Mouse (Mus musculus) lung, embryonic 16.5 days (tissue): ENCODE results near the gene Map3k20. TPM values are rescaled to one million over a fixed set of nuclear protein-coding genes. Genes with fewer than 3 reads are reported as not detected.

Experiments used
- ATAC-seq: fragments of 200-750 bp; cut with Nextera tagmentation; 2 replicates; pipeline ENCODE4 v1.8.0; 2017; ENCODE audit warnings: low read depth, mild to moderate bottlenecking, moderate library complexity
- H3K27ac ChIP-seq: fragments of 300-500 bp; sonication (generic); 2 replicates; pipeline ENCODE4 v1.5.1; 2014; ENCODE audit warnings: mild to moderate bottlenecking, control low read depth, low read length
- H3K27me3 ChIP-seq: fragments of 300-500 bp; sonication (generic); 2 replicates; pipeline ENCODE4 v1.6.1; 2014; ENCODE audit warnings: low read depth, low read length, mixed read lengths; ENCODE audit not compliant: control insufficient read depth, insufficient read depth
- H3K36me3 ChIP-seq: fragments of 300-500 bp; sonication (generic); 2 replicates; pipeline ENCODE4 v1.6.1; 2014; ENCODE audit warnings: low read length; ENCODE audit not compliant: control insufficient read depth, insufficient read depth
- H3K4me1 ChIP-seq: fragments of 300-500 bp; sonication (generic); replicated peaks from 2 replicates; pipeline ENCODE4 v1.6.1; 2014; ENCODE audit warnings: low read length, mixed read lengths; ENCODE audit not compliant: control insufficient read depth, insufficient read depth
- H3K4me2 ChIP-seq: fragments of 300-500 bp; sonication (generic); 2 replicates; pipeline ENCODE4 v1.6.1; 2014; ENCODE audit warnings: low read depth, low read length, control low read depth
- H3K4me3 ChIP-seq: fragments of 300-500 bp; sonication (generic); 2 replicates; pipeline ENCODE4 v1.5.1; 2014; ENCODE audit warnings: mild to moderate bottlenecking, low read length, control low read depth
- H3K9ac ChIP-seq: fragments of 300-500 bp; sonication (generic); 2 replicates; pipeline ENCODE4 v1.6.1; 2014; ENCODE audit warnings: low read length, control low read depth
- H3K9me3 ChIP-seq: fragments of 300-500 bp; sonication (generic); 2 replicates; pipeline ENCODE4 v1.6.1; 2016; ENCODE audit warnings: low read length; ENCODE audit not compliant: control insufficient read depth
- WGBS: fragments of 180-500 bp; shearing (Covaris S2); extraction: QIAGEN DNeasy Blood & Tissue Kit; methylation state at CpG from one replicate; pipeline ENCODE4 v1.1.7; 2014; 5-methylcytosine and 5-hydroxymethylcytosine counted together
- polyA plus RNA-seq: library from polyadenylated mRNA; unstranded; fragments of >200 nt; fragmentation: Nextera tagmentation; extraction: Ambion mirVana; gene quantifications from 2 replicates; pipeline ENCODE4 v1.2.1, GENCODE M21; 2015

Map3k20 gene
- polyA plus RNA-seq, 1 experiment from 2014 or later, result 31.6 TPM

DNA sequence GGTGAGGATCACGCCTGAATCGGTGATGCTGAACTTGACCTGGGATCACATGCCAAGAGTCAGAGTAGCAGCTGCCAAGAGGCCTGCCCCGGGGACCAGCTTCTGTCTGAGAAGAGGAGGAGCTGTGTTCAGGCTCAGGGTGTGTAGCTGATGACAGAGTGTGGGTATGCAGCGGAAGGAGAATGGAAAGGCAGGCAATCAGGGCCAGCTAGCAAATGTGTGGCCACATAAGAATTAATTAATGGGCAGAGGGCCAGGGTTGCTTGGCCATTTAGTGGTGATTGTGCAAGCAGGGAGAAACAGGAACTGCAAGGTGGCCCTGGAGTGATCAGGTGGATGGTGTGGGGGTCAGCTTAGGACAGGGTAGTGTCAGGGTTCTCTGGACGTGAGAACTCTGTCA is 23.5 kb downstream of the Map3k20 start:
- no peak overlapping the region for H3K9ac ChIP-seq
- no peak overlapping the region for H3K27ac ChIP-seq
- H3K27me3 ChIP-seq, result no peaks in the 10 kb centered on the region
- H3K4me1 ChIP-seq, result peaks cover 28% of the 10 kb centered on the region
- no peaks in the 10 kb centered on the region for H3K9me3 ChIP-seq
- H3K4me3 ChIP-seq, result no peak overlapping the region
- ATAC-seq, result no peak
- 54% methylated on average over 5 of the region's 5 CpGs for WGBS
- H3K4me2 ChIP-seq, result no peak overlapping the region
- peaks cover 7% of the 10 kb centered on the region for H3K36me3 ChIP-seq

DNA sequence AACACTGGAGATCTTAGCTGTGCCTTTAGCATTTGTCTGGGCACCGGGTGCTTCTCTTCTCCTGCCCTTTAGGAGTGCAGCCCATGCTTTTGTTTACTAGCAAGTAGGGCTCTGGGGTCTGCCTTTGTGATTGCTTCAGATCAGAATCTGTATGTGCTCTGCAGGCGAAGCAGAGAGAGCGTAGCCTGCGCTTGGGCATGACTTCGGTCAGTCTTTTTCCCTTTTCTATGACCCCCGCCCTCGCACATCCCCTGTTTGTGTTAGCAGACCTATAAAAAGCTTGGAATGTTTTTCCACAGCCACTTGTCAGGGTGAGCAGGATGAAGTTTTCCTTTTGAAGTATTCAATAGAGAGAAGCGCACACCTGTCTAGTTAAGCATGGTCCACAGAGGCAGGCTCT is 26.0 kb downstream of the Map3k20 start:
- WGBS, result 55% methylated on average over 8 of the region's 8 CpGs
- Histone ChIP-seq H3K4me1 (peaks cover 28% of the 10 kb centered on the region), H3K4me3 (no peak overlapping the region), H3K27me3 (no peaks in the 10 kb centered on the region), H3K9me3 (no peaks in the 10 kb centered on the region), H3K36me3 (peaks cover 3% of the 10 kb centered on the region; the same call in 1 of the 2 replicates), H3K9ac (peak overlapping the region; percentile 24; the same call in 1 of the 2 replicates), H3K27ac (peak overlapping the region; percentile 52; the same call in 1 of the 2 replicates), H3K4me2 (0 out of 2 replicates have a peak overlapping the region, but pooled peaks have one; percentile 14)
- ATAC-seq, result no peak

DNA sequence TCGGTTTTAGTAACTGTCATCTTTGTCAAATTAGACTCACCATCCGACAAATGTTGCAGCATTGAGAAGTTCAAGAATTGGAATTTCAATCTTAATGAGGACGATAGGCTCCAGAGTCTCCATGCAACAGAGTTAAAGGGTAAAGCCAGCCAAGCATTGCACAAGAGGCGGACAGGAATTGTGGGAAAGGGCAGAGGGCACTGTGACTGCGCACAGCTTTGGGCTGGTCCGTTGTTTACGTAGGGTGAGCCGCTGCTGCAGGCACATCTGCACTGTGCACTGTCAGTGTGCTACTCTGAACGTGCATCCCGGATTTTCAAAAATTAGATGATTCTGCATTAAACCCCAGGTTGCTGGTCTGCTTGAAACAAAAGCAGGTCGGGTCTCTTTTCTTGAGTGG is 27.9 kb downstream of the Map3k20 start:
- H3K27me3 ChIP-seq, result no peaks in the 10 kb centered on the region
- H3K36me3 ChIP-seq, result peaks cover 3% of the 10 kb centered on the region; the same call in 1 of the 2 replicates
- no peak overlapping the region for H3K27ac ChIP-seq
- H3K4me2 ChIP-seq, result no peak overlapping the region
- no peaks in the 10 kb centered on the region for H3K9me3 ChIP-seq
- H3K4me1 ChIP-seq, result peaks cover 32% of the 10 kb centered on the region
- no peak overlapping the region for H3K4me3 ChIP-seq
- no peak overlapping the region for H3K9ac ChIP-seq
- ATAC-seq, result peak; percentile 78; the same call in 1 of the 2 replicates
- 57% methylated on average over 11 of the region's 11 CpGs for WGBS

DNA sequence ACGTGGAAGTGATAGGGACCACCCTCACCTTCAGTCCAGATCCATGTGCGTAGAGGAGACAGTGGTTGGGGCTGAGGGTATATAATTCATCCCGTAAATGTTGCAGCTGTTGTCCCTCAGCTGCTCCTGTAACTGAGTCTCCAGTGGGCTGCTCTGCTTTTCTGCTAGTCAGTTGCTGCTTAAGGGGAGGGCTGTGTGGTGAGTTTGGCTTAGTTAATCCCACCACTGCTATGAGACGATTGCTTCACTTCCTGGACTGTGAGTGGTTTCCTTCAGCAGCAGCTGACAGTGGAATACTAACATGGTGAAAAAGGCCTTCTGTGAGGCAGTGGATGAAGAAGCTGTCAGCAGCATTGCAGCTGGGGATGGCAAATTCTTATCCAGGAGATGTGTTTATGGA is 33.0 kb downstream of the Map3k20 start:
- peak; percentile 93 for ATAC-seq
- Histone ChIP-seq H3K9ac (no peak overlapping the region), H3K4me1 (peaks cover 26% of the 10 kb centered on the region), H3K9me3 (no peaks in the 10 kb centered on the region), H3K4me2 (peak overlapping the region; percentile 24; the same call in 1 of the 2 replicates), H3K36me3 (peaks cover 3% of the 10 kb centered on the region; the same call in 1 of the 2 replicates), H3K4me3 (no peak overlapping the region), H3K27me3 (no peaks in the 10 kb centered on the region), H3K27ac (peak overlapping the region; percentile 75)
- 25% methylated on average over 4 of the region's 4 CpGs for WGBS

DNA sequence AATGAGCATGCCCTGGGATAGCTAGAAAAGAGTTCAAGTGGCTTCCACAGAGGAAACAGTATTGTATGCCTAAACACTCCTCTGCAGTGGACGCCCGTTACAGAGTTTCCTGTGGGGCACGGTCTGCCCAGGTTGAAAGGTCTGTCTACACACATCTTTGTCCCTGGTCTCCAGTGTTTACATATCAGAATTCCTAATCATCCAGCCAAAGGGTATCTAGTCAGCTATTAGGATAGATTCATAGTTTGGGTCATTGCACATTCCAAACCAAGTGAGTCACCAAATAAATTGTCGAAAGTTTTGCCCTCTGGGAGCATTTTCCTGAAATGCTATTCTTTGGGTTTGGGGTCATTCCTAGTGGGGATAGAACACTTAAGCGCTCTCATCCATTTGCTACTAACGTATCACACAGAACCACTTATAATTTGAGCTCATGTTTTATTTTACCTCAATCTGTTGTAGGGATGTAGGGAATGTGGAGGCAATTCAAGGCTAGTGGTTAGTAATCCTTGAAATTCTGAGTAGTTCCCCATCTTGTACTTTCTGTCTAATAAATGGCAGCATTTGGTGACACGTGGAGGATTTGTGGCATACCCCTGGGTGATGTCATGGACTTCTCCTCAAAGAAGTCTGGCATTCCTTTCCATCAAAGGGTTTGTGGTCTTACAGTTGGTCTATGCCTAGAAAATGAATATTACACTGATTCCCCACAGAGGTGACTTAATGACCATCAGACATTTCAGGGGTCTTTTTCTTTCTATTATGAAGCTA is 33.8 kb downstream of the Map3k20 start:
- 42% methylated on average over 7 of the region's 7 CpGs for WGBS
- Histone ChIP-seq H3K27me3 (no peaks in the 10 kb centered on the region), H3K9ac (no peak overlapping the region), H3K27ac (peak overlapping the region; percentile 75), H3K4me2 (no peak overlapping the region), H3K36me3 (peaks cover 3% of the 10 kb centered on the region; the same call in 1 of the 2 replicates), H3K9me3 (no peaks in the 10 kb centered on the region), H3K4me1 (peaks cover 23% of the 10 kb centered on the region), H3K4me3 (no peak overlapping the region)
- ATAC-seq, result no peak

DNA sequence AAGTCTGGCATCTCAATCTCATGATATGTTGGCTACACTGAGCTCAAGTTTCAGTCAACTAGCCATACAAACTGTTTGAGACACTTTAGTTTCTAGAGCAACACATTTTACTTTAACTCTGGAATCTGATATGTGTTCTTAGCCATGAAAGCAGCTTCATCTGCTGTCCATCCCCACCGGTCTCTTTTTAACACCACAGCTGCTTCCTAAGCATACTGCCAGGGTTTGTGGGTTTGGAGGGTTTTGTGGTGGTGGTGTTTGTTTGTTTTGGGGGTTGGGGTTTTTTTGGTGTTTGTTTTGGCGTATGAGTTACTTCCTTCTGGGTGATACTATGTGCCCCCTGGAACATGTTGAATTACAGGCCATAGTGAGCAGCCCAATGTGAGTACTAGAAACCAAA is 35.2 kb downstream of the Map3k20 start:
- WGBS, result 59% methylated on average over 2 of the region's 2 CpGs
- ATAC-seq, result no peak
- no peak overlapping the region for H3K4me2 ChIP-seq

DNA sequence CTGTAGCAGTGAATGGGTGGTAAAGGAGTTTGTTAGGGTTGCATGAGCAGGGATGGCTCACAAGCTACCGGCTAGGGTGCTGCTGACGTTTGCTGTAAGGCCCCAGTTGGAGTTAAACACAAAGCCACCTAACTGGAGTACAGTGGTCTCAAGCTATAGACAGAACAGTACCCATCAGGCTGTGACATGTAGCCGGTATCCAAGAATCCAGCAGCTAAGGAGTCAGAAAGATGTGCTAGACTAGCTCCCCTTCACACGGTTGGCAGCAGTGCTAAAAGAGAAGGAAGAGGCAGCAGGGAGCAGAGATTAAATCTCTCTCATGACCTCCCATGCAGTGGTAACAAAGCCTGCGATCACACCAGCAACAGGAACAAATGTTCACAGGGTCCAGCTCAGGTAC is 36.2 kb downstream of the Map3k20 start:
- H3K4me3 ChIP-seq, result no peak overlapping the region
- H3K36me3 ChIP-seq, result no peaks in the 10 kb centered on the region
- peaks cover 23% of the 10 kb centered on the region for H3K4me1 ChIP-seq
- H3K27me3 ChIP-seq, result no peaks in the 10 kb centered on the region
- H3K9ac ChIP-seq, result no peak overlapping the region
- WGBS, result 79% methylated on average over 5 of the region's 5 CpGs
- no peak overlapping the region for H3K4me2 ChIP-seq
- no peak overlapping the region for H3K27ac ChIP-seq
- no peak for ATAC-seq
- no peaks in the 10 kb centered on the region for H3K9me3 ChIP-seq

More for the DNA sequence above, 35.2 kb downstream of the Map3k20 start:
- Histone ChIP-seq H3K36me3 (no peaks in the 10 kb centered on the region), H3K27me3 (no peaks in the 10 kb centered on the region), H3K27ac (no peak overlapping the region), H3K4me3 (no peak overlapping the region), H3K4me1 (peaks cover 23% of the 10 kb centered on the region), H3K9ac (no peak overlapping the region), H3K9me3 (no peaks in the 10 kb centered on the region)

DNA sequence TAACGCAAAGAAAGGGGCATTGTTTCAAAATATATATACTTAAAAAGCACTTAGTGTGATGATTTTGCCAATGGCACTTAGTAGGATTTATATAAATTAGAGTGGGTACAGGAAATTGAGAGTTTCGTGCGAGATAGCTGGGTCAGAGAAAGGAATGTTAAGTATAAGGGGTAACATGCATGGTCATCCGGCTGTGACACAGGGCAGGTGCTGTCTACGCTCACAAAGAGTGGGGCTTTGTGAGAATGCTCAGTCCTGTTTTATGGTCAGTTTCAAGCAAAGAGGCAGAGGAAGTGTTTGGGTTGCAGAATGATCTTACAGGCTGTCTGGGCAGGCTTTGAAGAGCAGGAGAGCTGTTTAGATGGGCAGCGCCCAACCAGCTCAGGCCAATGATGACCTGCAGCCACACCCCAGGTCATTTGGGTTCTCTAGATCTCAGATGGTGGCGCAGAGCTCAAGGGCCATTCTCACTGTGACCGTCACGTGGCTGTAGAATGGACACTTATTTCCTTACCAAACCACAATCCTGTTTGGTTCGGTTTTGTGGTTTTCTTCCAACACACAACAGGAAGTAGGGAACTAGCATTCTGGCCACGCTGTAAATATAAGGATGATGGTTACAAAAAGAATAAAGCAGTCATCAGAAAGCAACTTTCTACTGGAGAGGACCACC is 37.4 kb downstream of the Map3k20 start:
- Histone ChIP-seq H3K36me3 (no peaks in the 10 kb centered on the region), H3K9ac (no peak overlapping the region), H3K4me2 (no peak overlapping the region), H3K27me3 (no peaks in the 10 kb centered on the region), H3K9me3 (no peaks in the 10 kb centered on the region), H3K4me3 (no peak overlapping the region), H3K4me1 (peaks cover 20% of the 10 kb centered on the region), H3K27ac (no peak overlapping the region)
- ATAC-seq, result no peak
- WGBS, result 72% methylated on average over 11 of the region's 11 CpGs

DNA sequence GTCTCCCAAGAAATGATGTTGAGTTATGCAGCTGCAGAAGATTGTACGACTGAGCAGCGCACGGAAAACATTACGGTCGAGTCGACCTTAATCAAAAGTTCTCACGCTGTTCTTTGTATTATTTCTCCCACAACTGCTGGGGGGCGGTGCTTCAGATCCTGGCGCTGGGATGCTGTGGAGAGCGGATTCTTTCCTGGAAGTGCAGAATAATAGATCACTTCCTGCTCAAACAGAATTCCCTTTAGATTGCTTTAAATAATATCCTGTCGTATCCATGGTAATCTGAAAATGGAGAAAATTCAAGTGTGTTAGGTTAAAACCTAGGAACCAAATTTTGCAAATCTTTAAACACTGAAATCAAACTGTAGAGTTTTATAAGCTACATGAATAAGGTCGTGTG is 39.0 kb downstream of the Map3k20 start:
- Histone ChIP-seq H3K4me1 (peaks cover 3% of the 10 kb centered on the region), H3K27ac (no peak overlapping the region), H3K27me3 (no peaks in the 10 kb centered on the region), H3K36me3 (no peaks in the 10 kb centered on the region), H3K9ac (no peak overlapping the region), H3K4me3 (no peak overlapping the region), H3K4me2 (no peak overlapping the region), H3K9me3 (no peaks in the 10 kb centered on the region)
- no peak for ATAC-seq
- 61% methylated on average over 12 of the region's 12 CpGs for WGBS
